Mouse (Mus musculus): ENCODE data around the gene Fam53b. TPM values are rescaled to one million over a fixed set of nuclear protein-coding genes. Genes with fewer than 3 reads are reported as not detected.

Gene Fam53b
- polyA plus RNA-seq, 1 experiment from 2014 or later, result 17.2 TPM

DNA sequence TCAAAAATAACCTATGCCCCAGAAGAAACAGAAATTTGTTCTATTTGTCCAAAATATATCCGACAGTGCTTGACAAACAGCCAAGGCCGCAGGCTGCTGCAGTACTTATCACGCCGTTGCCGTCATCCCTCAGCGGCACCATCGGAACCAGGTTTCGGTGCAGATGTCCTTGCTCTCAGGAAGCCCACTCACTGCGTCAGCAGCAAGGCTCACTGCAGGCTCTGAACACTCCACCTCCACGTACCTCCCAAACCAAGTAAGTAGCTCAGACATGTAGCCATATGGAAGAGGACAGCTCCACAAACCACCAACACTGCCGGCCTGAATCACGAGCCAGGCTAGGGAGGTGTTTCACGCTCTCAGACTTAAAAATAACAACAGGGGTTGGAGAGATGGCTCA lies 24.9 kb downstream of the Fam53b start:
- Histone ChIP-seq H3K4me3 (ENCODE audit: low read depth, low read length) (no peak overlapping the region), H3K36me3 (replicated peaks; ENCODE audit: insufficient read depth, low read length) (peaks cover 4% of the 10 kb centered on the region; the same call in 1 of the 2 replicates), H3K4me2 (ENCODE audit: low read depth, low read length) (no peak overlapping the region), H3K27ac (ENCODE audit: low read depth) (no peak overlapping the region), H3K9ac (replicated peaks) (no peak overlapping the region), H3K4me1 (ENCODE audit: insufficient read depth) (peaks cover 27% of the 10 kb centered on the region), H3K27me3 (ENCODE audit: insufficient read depth, low read length) (no peaks in the 10 kb centered on the region), H3K9me3 (ENCODE audit: low read length) (no peaks in the 10 kb centered on the region)
- ATAC-seq, result no peak
- DNase-seq, result no peak
- WGBS (ENCODE audit: insufficient replicate concordance), result 85% methylated on average over 13 of the region's 13 CpGs
- TF ChIP-seq CTCF (IDR thresholded peaks at IDR 0.05; ENCODE audit: low read depth), result no peak
- no peak for TF ChIP-seq EP300 (IDR thresholded peaks at IDR 0.05; ENCODE audit: low read depth)

DNA sequence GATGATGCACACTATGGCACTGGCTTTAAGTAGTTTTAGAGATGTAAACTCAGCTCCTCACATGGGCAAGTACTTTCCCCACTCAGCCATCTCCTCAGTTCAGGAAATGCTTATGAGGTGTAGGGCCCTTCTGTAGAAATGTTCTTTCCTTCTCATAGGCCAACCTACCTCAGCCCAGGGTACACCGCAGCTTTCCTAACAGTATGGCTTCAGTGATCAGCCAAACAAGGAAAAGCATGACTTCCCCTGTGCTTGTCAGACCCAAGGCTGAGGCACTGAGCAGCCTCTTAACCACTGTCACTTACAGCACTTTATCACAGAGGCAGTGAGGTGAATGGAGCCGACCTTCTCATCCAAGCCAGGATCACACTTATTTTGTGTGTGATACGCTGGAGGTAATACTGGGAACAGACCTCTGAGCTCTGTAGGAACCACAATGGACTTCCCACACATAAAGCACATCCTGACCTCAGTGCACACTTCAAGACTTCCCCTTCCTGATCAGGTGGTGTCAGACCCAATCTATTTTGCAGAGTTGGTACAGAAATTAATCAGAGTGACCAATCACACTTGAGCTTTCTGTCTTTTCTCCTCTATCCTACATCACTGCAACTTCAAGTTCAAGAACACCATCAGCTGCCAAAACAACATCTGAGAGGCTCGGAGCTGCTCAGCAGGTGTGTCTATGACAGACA lies 26.0 kb downstream of the Fam53b start:
- Histone ChIP-seq H3K4me3 (ENCODE audit: low read depth, low read length) (no peak overlapping the region), H3K4me1 (ENCODE audit: insufficient read depth) (peaks cover 27% of the 10 kb centered on the region), H3K27me3 (ENCODE audit: insufficient read depth, low read length) (no peaks in the 10 kb centered on the region), H3K27ac (ENCODE audit: low read depth) (peak overlapping the region; percentile 63), H3K4me2 (ENCODE audit: low read depth, low read length) (0 out of 2 replicates have a peak overlapping the region, but pooled peaks have one; percentile 9), H3K9ac (replicated peaks) (no peak overlapping the region), H3K9me3 (ENCODE audit: low read length) (no peaks in the 10 kb centered on the region), H3K36me3 (replicated peaks; ENCODE audit: insufficient read depth, low read length) (peaks cover 4% of the 10 kb centered on the region; the same call in 1 of the 2 replicates)
- ATAC-seq (peak; percentile 25; the same call in 1 of the 2 replicates), DNase-seq (no peak)
- TF ChIP-seq EP300 (IDR thresholded peaks at IDR 0.05; ENCODE audit: low read depth) (no peak), CTCF (IDR thresholded peaks at IDR 0.05; ENCODE audit: low read depth) (no peak)
- WGBS (ENCODE audit: insufficient replicate concordance), result 63% methylated on average over 4 of the region's 4 CpGs

DNA sequence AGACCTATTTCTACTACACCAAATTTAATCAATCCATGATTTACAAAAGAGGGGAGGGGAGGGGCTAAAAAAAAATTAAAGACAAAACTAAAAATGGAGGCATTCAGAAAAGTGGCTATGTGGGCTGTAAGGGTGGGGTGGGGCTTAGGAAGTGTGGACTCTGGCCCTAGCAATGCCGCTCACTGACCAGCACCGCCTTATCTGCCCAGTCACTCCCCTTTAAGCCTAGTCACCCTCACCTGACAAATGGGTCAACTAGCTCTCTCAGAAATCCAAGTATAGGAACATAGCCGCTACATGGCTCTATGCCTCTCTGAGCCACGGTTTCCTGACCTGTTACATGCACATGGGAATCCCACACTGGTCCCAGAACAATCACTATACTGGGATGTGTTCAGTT lies 26.7 kb downstream of the Fam53b start:
- Histone ChIP-seq H3K27ac (ENCODE audit: low read depth) (peak overlapping the region; percentile 63), H3K4me1 (ENCODE audit: insufficient read depth) (peaks cover 27% of the 10 kb centered on the region), H3K9ac (replicated peaks) (no peak overlapping the region), H3K27me3 (ENCODE audit: insufficient read depth, low read length) (no peaks in the 10 kb centered on the region), H3K4me2 (ENCODE audit: low read depth, low read length) (peak overlapping the region; percentile 30), H3K9me3 (ENCODE audit: low read length) (no peaks in the 10 kb centered on the region), H3K36me3 (replicated peaks; ENCODE audit: insufficient read depth, low read length) (peaks cover 4% of the 10 kb centered on the region; the same call in 1 of the 2 replicates), H3K4me3 (ENCODE audit: low read depth, low read length) (no peak overlapping the region)
- TF ChIP-seq CTCF (IDR thresholded peaks at IDR 0.05; ENCODE audit: low read depth) (no peak), EP300 (IDR thresholded peaks at IDR 0.05; ENCODE audit: low read depth) (no peak)
- no peak for ATAC-seq
- 75% methylated on average over 4 of the region's 4 CpGs for WGBS (ENCODE audit: insufficient replicate concordance)
- DNase-seq, result no peak

DNA sequence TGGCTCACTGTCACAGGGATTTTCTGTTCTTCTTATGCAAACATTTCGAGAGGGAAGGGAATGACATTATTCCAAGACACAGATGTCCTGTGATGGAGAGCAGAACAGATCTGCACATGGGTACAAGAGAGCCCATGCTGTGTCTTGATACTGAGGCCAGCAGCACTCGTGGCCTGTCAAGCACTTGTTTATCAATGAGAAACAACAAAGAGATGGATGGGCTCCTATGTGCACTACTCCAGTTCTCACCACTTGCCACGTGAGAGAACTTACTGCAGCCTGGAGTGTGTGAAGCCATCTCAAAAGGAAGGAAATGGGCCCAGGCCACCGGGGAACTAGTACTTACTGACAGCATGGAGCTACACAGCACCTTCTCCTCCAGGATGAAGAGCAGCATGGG lies 27.2 kb downstream of the Fam53b start:
- DNase-seq, result no peak
- peaks cover 4% of the 10 kb centered on the region; the same call in 1 of the 2 replicates for H3K36me3 ChIP-seq (replicated peaks; ENCODE audit: insufficient read depth, low read length)
- 41% methylated on average over 4 of the region's 4 CpGs for WGBS (ENCODE audit: insufficient replicate concordance)
- no peak overlapping the region for H3K9ac ChIP-seq (replicated peaks)
- no peaks in the 10 kb centered on the region for H3K27me3 ChIP-seq (ENCODE audit: insufficient read depth, low read length)
- TF ChIP-seq EP300 (IDR thresholded peaks at IDR 0.05; ENCODE audit: low read depth) (no peak), CTCF (IDR thresholded peaks at IDR 0.05; ENCODE audit: low read depth) (no peak)
- H3K27ac ChIP-seq (ENCODE audit: low read depth), result peak overlapping the region; percentile 63
- H3K4me1 ChIP-seq (ENCODE audit: insufficient read depth), result peaks cover 29% of the 10 kb centered on the region
- no peak overlapping the region for H3K4me3 ChIP-seq (ENCODE audit: low read depth, low read length)
- no peak for ATAC-seq
- peak overlapping the region; percentile 30; the same call in 1 of the 2 replicates for H3K4me2 ChIP-seq (ENCODE audit: low read depth, low read length)
- no peaks in the 10 kb centered on the region for H3K9me3 ChIP-seq (ENCODE audit: low read length)

DNA sequence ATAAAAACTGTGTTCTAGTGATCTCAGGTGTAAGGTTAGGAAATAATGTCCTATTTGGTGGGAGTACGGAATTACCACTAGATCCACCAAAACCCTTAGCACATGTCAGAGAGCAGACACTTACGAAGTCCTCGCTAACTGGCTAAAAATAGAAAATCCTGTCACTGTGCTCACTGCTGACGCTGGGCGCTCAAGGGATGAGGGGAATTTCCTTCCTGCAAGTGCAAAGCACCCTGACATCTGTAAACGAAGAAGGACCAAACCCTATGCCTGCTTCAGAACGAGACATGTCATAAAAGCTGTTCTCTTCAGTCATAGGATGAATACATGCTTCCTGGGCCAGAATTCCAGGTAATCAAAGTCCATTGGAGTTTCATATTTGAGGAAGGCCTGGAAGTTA lies 27.7 kb downstream of the Fam53b start:
- DNase-seq (no peak), ATAC-seq (no peak)
- no peak overlapping the region for H3K4me3 ChIP-seq (ENCODE audit: low read depth, low read length)
- no peak overlapping the region for H3K9ac ChIP-seq (replicated peaks)
- H3K4me1 ChIP-seq (ENCODE audit: insufficient read depth), result peaks cover 30% of the 10 kb centered on the region
- no peaks in the 10 kb centered on the region for H3K9me3 ChIP-seq (ENCODE audit: low read length)
- TF ChIP-seq CTCF (IDR thresholded peaks at IDR 0.05; ENCODE audit: low read depth) (no peak), EP300 (IDR thresholded peaks at IDR 0.05; ENCODE audit: low read depth) (no peak)
- peak overlapping the region; percentile 36; the same call in 1 of the 2 replicates for H3K27ac ChIP-seq (ENCODE audit: low read depth)
- peaks cover 4% of the 10 kb centered on the region; the same call in 1 of the 2 replicates for H3K36me3 ChIP-seq (replicated peaks; ENCODE audit: insufficient read depth, low read length)
- no peaks in the 10 kb centered on the region for H3K27me3 ChIP-seq (ENCODE audit: insufficient read depth, low read length)
- H3K4me2 ChIP-seq (ENCODE audit: low read depth, low read length), result no peak overlapping the region
- WGBS (ENCODE audit: insufficient replicate concordance), result 58% methylated on average over 7 of the region's 7 CpGs

DNA sequence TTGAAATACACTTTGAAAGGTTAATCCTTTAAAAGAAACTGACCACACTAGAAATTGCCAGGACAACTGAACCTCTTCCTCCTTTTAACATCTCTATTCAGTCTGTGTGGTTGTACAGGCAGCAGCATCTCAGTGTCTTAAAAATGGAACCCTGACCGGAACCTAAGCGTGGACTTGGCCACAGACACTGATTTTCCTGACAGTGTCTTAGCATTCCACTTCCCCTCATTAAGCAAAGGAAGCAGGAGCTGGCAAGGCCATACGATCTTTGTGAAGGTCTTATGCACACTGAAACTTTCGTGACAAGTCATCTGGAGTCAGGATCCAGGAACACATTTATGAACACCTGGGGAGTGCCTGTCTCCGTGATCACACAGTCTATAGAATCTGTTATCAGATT lies 29.6 kb downstream of the Fam53b start:
- 0 out of 2 replicates have a peak, but pooled peaks cover 4% of the 10 kb centered on the region for H3K36me3 ChIP-seq (replicated peaks; ENCODE audit: insufficient read depth, low read length)
- H3K9me3 ChIP-seq (ENCODE audit: low read length), result no peaks in the 10 kb centered on the region
- no peak overlapping the region for H3K27ac ChIP-seq (ENCODE audit: low read depth)
- TF ChIP-seq CTCF (IDR thresholded peaks at IDR 0.05; ENCODE audit: low read depth) (no peak), EP300 (IDR thresholded peaks at IDR 0.05; ENCODE audit: low read depth) (no peak)
- no peak overlapping the region for H3K4me2 ChIP-seq (ENCODE audit: low read depth, low read length)
- peaks cover 34% of the 10 kb centered on the region for H3K4me1 ChIP-seq (ENCODE audit: insufficient read depth)
- no peak for ATAC-seq
- H3K9ac ChIP-seq (replicated peaks), result no peak overlapping the region; the same call in 1 of the 2 replicates
- no peak for DNase-seq
- H3K4me3 ChIP-seq (ENCODE audit: low read depth, low read length), result no peak overlapping the region
- 73% methylated on average over 5 of the region's 5 CpGs for WGBS (ENCODE audit: insufficient replicate concordance)
- no peaks in the 10 kb centered on the region for H3K27me3 ChIP-seq (ENCODE audit: insufficient read depth, low read length)
